Mouse (Mus musculus): Measurements from ENCODE around the gene Chst11.

Gene Chst11

DNA sequence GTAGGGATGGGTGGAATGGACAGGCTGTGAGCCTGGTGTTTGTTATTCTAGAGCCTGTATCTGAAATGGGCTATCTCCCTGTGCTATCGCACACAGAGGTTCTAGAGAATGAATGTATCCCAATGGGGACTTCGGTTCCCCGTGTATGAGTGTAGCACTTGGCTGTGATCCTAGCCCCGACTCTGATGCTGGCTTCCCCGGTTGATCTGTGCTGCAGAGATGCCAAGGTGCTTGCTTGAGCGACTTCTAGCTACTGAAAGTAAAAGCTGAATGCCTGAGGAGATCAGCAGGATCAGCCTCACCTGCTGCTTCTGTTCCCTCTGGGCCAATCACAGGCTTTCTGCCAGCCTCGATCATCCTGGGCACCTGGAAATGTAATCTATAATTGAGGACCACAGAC, 91.5 kb downstream of the Chst11 start:
- no peak for DNase-seq (ENCODE audit: low read depth, low spot score)

DNA sequence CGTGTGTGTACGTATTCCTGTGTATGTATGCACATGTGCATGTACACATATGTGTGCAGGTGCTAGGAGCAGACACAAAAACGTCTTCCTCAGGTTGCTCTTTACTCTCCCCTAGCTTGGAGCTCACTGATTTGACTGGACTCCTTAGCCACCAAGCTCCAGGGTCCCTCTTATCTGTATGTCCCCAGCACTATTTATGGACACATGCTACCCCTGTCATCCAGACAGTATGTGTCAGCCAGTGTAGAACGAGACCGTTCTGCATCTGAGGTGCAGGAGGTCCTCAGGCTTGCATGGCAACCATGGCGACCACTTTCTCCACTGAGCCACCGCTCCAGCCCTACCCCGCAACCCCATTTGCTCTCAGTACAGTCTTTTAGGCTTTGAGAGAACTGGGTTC, 93.4 kb downstream of the Chst11 start:
- DNase-seq (ENCODE audit: low read depth, low spot score): no peak

DNA sequence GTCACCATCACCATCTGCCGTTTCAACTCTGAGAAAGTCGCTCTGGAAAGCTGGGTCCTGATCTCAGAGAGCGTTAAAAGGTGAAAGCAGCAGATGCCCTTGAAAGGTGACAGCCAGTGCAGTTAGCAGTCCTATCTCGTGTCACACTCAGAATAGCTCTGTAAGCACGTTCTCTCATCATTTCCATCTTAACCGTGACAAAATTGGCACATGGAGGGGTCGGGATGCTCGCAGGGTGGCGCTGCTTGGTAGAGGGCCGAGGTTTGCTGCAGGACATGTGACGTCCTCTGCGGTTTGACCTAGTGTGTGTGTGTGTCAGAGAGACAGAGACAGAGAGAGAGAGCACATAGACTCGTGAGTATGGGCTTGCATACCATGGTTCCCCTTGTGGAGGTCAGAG, 94.5 kb downstream of the Chst11 start:
- DNase-seq (ENCODE audit: low read depth, low spot score): no peak

DNA sequence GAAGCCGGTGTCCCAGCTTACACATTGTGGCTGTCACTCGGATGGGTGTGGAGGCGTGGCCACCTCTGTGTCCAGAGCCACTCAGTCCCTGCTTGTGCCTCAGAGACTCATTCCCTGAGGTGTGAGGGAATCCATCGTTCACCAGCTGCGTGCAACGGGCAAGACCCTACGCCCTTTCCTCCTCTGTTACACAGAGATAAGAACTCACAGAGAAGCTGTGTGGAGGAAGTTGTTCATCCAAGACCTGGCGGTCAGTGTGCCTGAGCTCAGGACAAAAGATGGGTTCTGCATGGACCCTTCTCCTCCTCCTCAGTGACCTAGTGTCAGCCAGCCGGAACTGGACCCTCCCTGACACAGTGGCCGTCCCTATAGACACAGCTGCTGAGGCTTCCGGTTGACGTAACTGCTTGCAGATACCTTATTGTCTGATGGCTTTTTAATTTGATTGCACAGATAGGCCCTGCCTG, 95.0 kb downstream of the Chst11 start:
- DNase-seq (ENCODE audit: low read depth, low spot score): no peak

DNA sequence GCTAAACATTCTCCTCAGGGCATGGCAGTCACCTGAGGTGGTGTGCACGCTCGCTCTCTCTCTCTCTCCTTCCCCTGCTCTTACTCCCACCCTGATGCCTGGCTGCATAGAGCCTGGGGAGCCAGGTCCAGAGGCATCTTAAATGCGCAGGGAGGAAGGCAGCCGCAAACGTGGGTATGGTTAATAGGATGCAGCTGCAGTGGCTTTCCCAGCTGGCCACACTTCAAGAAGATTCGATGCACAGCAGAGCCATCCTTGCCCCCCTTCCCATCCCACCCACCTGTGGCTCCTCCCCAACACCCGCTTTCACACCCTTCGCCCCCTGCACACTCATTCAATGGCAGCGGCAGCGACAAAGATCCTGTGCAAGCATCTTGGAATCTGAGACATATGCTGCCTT, 95.6 kb downstream of the Chst11 start:
- DNase-seq (ENCODE audit: low read depth, low spot score): no peak

DNA sequence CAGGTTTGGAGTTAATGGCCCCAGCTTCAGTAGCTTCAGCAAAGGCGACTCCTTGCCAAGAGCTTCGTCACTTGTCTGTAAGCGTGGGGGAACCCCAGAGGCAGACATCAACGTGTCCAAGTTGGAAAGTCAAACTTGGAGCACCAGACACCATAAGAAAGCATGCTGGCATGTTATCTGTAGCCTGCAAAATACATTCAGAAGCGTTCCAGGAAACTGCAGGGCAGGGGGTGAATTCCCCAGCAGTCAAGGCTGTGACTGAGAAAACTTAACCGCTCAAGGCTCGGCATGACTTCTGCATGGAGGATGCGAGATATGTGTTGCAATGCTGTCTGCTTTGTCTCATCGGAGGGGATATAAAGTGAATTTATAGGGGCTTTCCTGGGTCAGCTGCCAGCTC, 98.6 kb downstream of the Chst11 start:
- no peak for DNase-seq (ENCODE audit: low read depth, low spot score)

DNA sequence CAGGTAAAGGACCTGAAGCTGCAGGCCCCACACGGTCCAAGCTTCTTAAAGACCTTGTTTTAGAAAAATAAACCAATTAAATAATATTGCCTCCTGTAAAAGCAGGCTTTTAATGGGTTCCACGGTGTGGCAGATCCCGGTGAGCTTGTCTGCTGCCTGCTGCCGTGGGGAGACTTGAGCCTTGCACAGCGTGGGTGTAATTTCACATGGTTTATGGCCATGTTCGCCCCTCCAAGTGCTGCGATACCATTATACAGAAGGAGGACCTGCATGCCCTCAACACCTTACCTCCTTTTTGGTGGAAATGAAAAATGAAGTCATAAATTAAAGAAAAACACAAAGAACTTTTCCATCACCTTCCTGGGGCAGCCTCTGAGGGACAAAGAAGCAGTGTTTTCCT, 103.0 kb downstream of the Chst11 start:
- no peak for DNase-seq (ENCODE audit: low read depth, low spot score)

DNA sequence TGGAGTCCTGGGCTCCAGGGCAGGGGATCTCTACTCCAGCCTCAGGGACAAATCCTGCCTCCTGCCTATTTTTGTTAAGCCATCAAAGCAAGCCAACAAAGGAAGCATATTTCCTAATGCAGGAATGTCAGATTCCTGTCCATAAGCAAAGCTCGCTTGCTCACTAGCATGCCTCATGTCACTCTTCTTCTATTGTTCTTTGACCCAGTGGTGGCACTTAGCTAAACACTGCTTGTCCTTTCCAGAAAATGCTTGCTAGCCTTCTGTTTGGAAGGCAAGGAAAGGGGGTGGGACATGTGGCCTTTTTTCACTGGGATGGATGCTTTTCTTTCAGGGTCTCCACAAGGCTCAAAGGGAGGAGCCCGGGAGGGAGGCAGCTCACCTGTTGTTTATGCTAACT, 103.5 kb downstream of the Chst11 start:
- no peak for DNase-seq (ENCODE audit: low read depth, low spot score)

DNA sequence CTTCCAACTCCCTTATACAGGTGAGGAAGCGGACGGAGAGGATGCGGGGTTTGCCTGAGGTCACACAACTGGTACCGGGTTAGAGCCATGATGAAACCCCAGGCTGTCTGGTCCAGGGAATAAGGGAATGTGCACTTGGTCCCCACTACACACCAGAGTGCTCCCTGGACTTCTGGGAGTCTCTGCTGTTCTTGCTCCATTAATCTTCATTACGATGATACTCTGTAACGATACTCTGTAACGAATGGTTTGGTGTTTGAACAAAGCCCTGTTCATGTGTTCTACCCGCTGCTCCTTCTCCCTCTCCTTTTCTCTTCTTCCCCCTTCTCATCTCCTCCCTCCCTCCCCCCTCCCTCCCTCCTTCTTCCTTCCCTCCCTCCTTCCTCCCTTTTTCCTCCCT, 104.9 kb downstream of the Chst11 start:
- no peak for DNase-seq (ENCODE audit: low read depth, low spot score)

DNA sequence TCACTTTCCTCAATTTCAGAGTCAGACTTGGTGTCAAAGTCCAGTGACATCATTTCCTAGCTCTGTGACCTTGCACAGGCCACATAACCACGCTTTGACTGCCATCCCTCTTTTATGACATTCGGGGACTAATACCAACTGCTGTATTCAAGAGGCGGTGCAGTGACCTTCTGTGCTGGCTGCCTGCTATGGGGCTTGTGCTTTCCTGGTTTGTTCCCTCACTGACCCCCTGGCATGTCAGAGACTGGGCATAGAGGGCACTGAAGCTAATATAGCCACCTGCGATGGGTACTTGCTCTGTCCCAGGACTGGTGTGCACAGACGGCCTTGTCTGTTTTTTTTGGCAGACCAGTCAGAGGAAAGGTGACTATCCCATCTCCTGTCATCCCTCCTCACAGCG, 108.4 kb downstream of the Chst11 start:
- DNase-seq (ENCODE audit: low read depth, low spot score): no peak

DNA sequence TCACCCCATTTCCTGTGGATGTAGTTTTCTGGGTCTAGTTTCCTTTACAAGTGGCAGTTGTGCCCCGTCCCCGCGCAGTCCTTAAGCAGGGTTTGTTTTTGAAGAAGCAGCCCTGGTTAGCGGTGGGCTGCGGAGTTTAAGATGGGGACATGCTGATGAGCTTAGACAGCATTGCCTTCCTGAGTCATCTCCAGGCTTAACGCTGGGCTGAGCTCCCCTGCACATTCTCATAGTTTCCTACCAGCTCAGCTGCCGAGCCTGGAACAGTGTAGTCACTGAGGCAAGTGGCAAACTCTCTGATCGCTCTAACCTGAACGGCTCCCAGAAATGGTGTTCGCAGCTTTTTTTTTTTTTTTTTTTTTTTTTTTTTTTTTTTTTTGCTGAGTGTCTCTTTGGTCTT, 109.0 kb downstream of the Chst11 start:
- no peak for DNase-seq (ENCODE audit: low read depth, low spot score)

DNA sequence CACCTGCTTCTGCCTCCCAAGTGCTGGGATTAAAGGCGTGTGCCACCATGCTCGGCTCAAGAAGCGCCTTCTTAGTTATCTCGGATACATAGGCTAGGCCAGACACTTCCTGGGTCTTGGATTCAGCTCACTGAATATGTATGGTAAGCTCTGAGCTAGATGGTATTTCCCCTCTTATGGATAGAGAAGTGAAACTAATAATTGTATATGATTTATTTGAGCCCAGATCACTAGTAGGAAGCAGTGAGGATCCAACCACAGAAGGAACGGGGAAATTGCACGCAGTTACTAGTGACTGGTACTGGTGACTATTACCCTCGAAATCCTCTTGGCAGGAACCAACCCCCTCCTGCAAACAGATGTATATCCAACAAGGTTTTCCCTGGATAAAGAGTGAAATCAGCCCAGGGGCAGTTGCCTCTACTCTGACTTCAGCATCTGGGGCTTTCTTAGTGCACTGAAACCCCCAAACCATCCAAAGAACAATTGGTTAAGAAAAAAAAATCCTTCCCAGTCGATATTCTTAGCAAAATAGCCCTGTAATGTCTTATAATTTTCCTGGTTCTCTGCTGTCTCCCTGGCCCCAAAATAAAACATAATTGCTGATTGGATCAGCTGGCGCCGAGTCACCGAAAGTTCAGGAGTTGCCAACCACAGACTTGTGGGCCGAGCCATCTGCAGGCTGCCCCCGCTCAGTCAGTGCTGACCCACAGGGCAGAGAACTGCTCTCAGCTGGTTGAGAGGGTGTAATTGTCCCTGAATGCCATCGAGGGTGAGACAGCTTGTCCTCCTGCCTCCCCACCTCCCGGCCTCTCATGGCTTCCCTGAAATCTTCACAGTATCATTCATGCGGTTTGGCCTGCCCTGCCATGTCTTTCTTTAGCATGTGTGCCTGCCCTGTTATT, 109.8 kb downstream of the Chst11 start:
- no peak for DNase-seq (ENCODE audit: low read depth, low spot score)

DNA sequence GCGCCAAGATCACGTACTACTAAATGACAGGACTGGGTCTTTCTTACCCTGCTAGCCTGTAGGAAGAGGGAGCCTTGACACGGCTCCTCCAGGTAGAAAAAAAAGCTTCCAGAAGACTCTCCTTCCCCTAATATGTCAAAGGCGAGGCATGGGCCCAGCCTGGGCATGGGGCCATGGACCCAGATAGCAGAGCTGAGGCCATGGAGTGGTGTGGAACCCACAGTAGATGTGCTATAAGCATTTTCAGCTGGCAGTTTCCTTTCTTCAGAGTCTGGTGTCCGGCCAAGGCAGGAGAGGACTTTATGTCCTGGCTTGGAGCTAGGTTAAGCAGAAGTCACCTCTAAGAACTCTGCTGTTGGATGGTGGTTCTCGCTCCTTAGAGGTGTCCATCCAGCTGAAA, 111.0 kb downstream of the Chst11 start:
- no peak for DNase-seq (ENCODE audit: low read depth, low spot score)

DNA sequence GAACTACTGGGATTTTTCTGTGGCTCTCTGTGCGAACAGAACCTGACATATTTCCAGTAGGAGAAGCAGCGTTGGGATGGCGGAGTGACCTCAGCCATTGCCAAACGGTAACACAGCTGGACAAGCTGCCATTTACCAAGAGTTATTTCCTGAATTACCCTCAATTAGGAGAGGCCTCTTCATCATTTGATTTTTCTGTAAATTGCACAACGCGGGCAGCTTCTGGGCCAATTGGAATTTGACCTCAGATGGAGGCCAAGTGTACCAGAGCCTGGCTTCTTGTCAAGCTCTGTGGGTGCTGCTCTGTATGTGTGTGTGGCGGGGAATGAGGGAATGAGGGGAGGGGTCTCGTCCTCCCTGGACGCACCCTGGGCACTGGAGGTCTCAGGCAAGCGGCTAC, 113.6 kb downstream of the Chst11 start:
- DNase-seq (ENCODE audit: low read depth, low spot score): no peak

DNA sequence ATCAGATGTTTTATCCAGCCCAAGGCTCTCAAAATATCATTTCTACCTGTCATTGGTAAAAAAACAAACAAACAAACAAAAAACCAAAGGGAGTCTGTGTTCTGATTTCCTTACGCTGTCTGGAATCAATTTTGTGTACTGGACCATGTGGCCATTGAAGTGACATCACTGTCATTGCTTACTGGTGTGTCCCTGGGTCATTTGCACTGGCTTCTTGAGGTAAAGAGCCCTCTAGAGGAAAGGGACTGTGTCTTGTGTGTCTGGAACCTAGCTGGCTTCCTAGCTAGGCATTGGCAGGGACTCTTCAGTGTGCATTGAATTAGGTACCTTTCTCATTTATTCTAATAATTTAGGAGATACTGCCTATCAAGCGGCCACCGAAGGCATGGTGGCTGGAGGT, 114.4 kb downstream of the Chst11 start:
- no peak for DNase-seq (ENCODE audit: low read depth, low spot score)

DNA sequence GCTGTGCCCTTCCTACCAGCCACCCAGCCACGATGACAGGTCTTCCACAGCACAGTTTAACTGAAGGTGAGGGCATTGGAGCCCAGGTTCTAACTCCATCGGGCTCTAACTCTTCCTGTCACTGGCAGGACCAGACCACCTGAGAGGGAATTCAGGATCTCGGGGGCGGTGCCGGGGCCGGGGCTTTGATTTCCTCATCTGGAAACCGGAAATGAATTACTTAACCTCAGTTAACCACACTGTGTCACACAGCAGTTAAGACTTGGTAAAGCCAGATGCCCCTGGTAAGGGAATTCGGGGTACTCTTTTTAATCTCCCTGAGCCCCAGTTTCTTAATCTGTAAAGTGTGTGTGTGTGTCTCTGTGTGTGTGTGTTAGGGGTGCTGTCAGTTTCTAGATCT, 115.6 kb downstream of the Chst11 start:
- DNase-seq (ENCODE audit: low read depth, low spot score): no peak

DNA sequence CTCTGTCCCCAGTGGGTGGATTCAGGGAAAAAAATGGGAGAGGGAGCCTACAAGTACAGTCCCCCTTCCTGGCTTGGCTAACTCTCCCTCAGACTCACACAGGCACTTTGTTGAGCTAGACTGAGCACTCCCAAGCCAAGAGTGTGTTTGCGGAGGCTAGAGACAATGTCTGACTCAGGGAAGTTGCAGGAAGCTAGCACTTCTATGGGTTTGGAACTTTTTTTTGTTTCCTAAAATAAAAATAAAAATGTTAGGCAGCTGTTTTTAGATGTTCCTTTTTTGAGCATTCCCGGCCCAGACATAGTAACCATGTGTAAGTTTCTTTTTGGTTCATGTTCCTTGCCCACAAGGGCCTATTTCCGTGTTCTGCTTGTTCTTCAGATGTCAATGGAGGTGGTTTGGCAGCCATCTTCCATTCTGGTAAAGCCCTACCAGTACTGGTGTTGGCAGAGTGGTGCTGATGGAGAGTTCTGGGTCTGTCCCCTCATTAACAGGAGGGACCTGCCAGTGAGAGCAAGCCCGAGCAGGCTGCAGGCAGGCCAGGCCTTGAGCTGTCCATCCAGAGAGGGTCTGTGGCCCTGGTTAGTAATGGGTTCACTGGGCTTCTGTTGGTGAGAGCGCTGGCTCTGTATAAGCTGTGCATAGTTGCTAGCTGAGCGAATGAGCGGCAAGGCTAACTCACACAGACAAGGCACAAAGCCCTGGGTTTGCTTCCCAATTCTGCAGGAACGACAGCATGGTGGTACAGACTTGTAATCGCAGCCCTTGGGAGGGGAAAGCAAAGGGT, 116.3 kb downstream of the Chst11 start:
- no peak for DNase-seq (ENCODE audit: low read depth, low spot score)

DNA sequence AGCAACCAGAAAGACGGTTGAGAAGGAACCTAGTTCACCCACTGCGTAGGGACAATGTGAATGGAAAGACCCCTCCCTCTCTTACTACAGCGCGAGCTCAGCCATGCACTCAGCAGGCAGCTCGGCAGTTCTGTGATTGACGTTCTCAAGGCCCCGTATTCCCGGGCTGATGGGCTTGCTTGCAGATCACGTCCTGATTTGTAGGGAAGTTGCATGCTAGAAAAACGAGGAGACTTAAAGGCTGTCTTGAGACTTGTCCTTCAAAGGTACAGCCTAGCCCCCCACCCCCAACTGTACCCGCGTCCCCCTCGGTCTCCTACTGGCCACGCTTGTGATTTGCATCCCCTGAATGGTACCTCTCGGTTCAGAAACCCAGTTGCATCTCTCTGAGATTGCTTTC, 117.4 kb downstream of the Chst11 start:
- DNase-seq (ENCODE audit: low read depth, low spot score): no peak

DNA sequence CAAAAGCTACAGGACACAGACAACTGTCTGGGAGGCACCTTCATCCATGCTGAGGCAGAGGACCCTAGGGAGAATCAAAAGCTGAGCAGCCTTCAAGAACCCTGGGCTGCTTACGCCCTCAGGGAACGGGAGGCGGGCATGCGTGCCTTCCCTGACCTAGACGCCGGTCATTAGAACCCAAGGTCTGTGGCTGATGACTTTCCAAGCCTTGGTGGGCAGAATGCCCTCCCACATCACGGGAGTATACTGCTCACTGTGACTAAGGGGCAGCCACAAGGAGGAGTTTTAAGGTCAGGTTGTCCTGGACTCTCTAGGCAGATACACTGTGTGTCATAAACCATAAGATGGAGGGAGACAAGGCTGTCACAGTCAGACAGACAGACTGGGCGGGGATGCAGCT, 118.9 kb downstream of the Chst11 start:
- no peak for DNase-seq (ENCODE audit: low read depth, low spot score)

DNA sequence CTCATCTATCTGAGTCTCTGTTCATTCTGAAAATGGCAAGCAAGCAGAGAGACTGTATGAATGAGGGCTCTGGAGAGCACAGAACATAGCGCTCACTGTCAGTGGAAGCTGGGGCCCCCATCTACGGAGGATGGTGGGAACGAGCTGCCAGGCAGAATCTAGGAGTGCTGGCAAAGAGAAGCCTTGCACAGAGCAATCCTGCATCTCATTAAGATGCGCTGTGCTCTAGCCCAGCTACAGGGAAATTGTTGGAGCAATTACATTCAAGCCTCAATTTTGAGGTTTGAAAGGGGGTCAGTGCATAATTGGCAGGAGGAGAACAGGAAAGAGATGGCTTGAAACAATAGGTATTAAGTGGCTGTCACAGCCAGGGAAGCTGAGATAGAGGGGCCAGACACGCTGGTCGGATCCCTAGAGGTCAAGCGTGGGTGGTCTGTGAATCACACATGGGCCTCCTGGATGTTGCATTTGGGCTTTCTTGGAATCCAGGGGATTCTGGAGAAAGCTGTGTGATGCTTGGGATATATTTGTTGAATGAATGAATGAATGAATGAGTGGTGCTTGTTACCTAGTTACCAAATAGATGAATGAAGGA, 121.0 kb downstream of the Chst11 start:
- DNase-seq (ENCODE audit: low read depth, low spot score): no peak

DNA sequence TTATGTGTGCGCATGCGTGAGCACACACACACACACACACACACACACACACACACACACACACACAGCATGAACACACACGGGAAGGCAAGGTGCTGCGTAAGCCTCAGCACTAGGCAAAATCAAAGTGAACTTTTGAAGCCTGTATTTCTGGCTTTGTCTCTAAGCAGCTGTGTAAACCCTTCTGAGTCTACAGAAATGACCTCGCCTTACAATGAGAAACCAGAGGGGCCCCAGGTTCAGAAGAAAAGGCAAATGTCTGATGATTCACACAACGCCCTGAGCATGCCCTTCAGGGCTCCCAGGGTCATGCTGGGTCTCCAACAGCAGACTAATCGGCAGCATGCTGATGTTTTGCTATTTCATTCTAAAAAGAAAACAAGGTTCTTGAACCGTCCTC, 122.1 kb downstream of the Chst11 start:
- DNase-seq (ENCODE audit: low read depth, low spot score): no peak

DNA sequence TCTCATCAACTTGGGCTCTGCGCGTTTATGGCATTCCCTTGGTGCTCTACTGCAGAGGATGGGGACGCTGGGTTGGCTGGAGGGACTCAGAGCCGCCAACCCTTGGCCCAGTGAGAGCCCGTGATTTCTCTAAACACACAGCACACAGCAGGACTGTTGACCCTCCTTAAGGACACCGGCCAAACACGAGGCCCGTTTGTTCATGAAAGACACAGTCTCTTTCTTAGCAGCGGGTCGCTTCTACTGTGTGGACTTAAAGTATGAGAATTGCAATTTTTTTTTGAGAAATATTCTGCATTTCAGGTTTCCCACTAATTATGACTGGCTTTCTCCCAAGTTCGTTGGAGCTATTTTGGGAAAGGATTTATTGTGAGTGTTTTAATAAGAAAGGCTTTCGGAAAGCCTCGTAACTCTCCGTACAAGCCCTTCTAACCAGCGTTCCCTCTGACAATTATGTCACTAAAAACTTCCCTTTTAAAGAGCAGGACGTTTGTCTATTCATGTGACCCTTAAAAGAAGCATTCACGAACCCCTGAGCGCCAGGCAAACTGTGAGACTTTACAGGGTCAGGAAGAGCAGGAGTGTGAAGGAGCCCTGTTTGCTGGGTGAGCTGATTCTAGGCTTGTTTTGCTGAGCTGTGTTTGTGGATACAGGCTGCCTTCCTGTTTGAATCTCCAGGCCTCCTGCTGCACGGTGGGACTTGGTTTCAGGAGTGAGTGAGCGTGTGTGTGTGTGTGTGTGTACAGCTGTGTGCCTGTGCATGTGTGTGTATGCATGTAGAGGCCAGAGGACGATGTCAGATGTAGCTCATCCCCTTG, 122.8 kb downstream of the Chst11 start:
- no peak for DNase-seq (ENCODE audit: low read depth, low spot score)
